Mouse (Mus musculus) olfactory bulb, adult 2 months (tissue): ENCODE results near the gene Wipf3. TPM values are rescaled to one million over a fixed set of nuclear protein-coding genes. Genes with fewer than 3 reads are reported as not detected.
A peak's percentile ranks its signal among the peaks of the same experiment; 100 is the strongest.

ENCODE experiments used
- H3K27ac ChIP-seq: fragments of 200-500 bp; 2 replicates; pipeline ENCODE4 v1.5.1; 2012; ENCODE audit warnings: low read depth, low read length; ENCODE audit not compliant: insufficient read depth
- H3K4me1 ChIP-seq: fragments of 200-500 bp; 2 replicates; pipeline ENCODE4 v1.6.1; 2012; ENCODE audit warnings: low read length; ENCODE audit not compliant: control insufficient read depth, insufficient read depth
- H3K4me3 ChIP-seq: fragments of 200-500 bp; 2 replicates; pipeline ENCODE4 v1.5.1; 2012; ENCODE audit warnings: mild to moderate bottlenecking, low read depth, low read length, moderate library complexity; ENCODE audit not compliant: insufficient read depth
- CTCF ChIP-seq: fragments of 200-500 bp; IDR thresholded peaks from 2 replicates; pipeline ENCODE4 v1.5.1; 2012; ENCODE audit warnings: low read depth, mild to moderate bottlenecking, low read length, moderate library complexity; ENCODE audit not compliant: insufficient read depth
- POLR2A ChIP-seq: fragments of 200-500 bp; IDR thresholded peaks from 2 replicates; pipeline ENCODE4 v1.6.1; 2012; ENCODE audit warnings: mild to moderate bottlenecking, low read depth, low read length, moderate library complexity; ENCODE audit not compliant: insufficient read depth
- WGBS: fragments of 180-500 bp; shearing (Covaris S2); methylation state at CpG from one replicate; pipeline ENCODE4 v1.1.7; 2018; 5-methylcytosine and 5-hydroxymethylcytosine counted together
- polyA plus RNA-seq: library from polyadenylated mRNA; stranded (reverse); fragments of >200 nt; gene quantifications from 2 replicates; pipeline ENCODE4 v1.2.4, GENCODE M21; 2012; ENCODE audit warnings: low replicate concordance; ENCODE audit not compliant: missing spikeins, insufficient read depth, insufficient read length

The Wipf3 gene
- polyA plus RNA-seq, 1 experiment, result not detected

DNA sequence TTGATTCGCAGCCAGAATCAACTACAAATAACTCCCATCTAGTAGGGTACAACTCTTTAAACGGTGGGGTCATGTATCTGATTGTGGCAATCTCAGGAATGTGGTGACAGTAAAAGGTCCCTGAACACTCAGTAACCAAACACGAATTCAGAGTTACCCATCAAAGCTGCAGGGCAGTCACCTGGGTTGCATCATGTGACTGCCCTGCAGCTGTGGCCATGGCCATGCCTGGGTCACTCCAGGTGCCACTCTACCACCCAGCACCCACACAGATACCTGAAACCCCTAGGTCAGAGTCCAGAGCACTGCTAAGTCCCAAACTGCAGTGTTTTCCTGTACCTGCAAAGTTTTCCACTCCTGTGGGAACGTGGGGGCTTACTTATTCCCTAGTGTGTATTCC, 9.1 kb downstream of the Wipf3 start:
- Histone ChIP-seq H3K4me1 (peaks cover 31% of the 10 kb centered on the region), H3K27ac (no peak overlapping the region), H3K4me3 (no peak overlapping the region)
- 79% methylated on average over 4 of the region's 4 CpGs for WGBS
- TF ChIP-seq CTCF (no peak), POLR2A (no peak)

- H3K4me3 ChIP-seq, result no peak overlapping the region
- TF ChIP-seq POLR2A (no peak), CTCF (no peak)
- peaks cover 33% of the 10 kb centered on the region for H3K4me1 ChIP-seq
- WGBS, result 95% methylated on average over 6 of the region's 6 CpGs
- H3K27ac ChIP-seq, result no peak overlapping the region
These were observed 11.3 kb downstream of the Wipf3 start for GRCm38 (mm10) chr6:54440658-54441057.

DNA sequence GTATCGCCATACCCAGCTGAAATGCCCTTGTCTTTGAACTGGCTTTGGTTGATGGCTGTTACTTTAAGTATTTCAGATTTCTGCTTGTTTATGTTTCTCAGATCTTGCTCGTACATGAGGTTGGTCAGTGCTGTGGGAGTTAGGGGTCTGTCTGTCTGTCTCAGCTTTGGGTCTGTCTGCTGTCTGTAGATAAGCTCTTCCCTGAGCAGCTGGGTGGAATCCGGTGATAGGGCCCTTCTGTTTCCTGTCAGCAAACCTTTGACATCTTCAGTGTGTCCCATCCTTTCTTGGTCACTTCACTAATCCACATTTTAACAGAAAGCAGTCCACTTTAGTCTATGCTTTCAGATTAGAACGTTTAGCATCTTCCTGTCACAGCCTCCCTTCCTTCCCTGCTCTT, 14.3 kb downstream of the Wipf3 start:
- TF ChIP-seq POLR2A (no peak), CTCF (no peak)
- 87% methylated on average over 4 of the region's 4 CpGs for WGBS
- Histone ChIP-seq H3K27ac (no peak overlapping the region), H3K4me3 (no peak overlapping the region), H3K4me1 (peaks cover 28% of the 10 kb centered on the region)

- 72% methylated on average over 7 of the region's 7 CpGs for WGBS
- Histone ChIP-seq H3K27ac (no peak overlapping the region), H3K4me1 (peaks cover 26% of the 10 kb centered on the region), H3K4me3 (no peak overlapping the region)
- TF ChIP-seq POLR2A (no peak), CTCF (no peak)
These were observed 14.7 kb downstream of the Wipf3 start for GRCm38 (mm10) chr6:54444086-54444485.

DNA sequence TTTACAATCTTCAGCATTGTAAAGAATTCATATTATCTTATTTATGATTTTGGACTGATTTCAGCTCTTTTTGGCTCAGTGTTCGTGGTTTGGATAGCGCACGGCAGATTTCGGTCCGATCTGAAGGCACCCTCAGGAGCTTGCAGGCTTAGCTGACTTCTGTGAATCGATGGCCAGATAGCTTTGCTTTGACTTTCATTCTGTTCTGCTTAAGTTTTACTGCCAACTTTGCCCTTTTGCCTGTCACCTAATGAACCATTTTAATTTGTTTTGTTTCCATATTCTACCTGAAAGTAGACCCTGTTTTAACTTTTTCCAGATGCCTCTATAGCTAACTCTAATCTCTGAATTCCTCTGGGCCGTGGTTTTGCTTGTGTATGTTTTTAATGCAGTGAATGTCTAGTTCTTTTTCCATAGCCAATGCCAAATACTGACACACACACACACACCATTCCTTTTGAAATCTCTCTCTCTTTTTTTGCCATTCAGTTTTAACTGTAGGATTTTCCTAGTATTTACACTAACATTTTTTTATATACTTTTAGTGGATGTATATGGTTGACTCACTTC, 15.9 kb downstream of the Wipf3 start:
- Histone ChIP-seq H3K27ac (no peak overlapping the region), H3K4me1 (peaks cover 24% of the 10 kb centered on the region), H3K4me3 (no peak overlapping the region)
- WGBS, result 91% methylated on average over 7 of the region's 7 CpGs
- no peak for TF ChIP-seq CTCF
- TF ChIP-seq POLR2A, result no peak

DNA sequence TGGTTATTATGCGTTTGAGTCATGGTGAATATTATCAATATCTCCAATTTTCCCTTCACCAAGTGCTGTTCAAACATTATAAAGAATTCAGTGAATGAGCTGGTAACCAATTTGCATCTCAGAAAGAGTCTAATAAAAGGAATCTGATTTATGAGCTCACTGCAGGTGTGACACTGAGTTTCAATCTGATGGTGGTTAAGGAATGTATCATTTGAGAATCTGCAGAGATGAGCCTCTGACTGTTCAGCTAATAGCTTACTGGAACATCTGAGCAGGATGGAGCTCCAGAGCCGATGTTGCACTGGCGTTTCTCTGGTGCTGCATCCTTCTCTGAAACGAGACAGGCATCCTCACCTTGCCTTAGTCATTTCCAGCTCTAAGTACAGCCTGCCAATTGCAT, 17.9 kb downstream of the Wipf3 start:
- no peak overlapping the region for H3K27ac ChIP-seq
- no peak overlapping the region for H3K4me3 ChIP-seq
- 50% methylated on average over 4 of the region's 4 CpGs for WGBS
- H3K4me1 ChIP-seq, result peaks cover 22% of the 10 kb centered on the region
- TF ChIP-seq POLR2A (no peak), CTCF (no peak)

DNA sequence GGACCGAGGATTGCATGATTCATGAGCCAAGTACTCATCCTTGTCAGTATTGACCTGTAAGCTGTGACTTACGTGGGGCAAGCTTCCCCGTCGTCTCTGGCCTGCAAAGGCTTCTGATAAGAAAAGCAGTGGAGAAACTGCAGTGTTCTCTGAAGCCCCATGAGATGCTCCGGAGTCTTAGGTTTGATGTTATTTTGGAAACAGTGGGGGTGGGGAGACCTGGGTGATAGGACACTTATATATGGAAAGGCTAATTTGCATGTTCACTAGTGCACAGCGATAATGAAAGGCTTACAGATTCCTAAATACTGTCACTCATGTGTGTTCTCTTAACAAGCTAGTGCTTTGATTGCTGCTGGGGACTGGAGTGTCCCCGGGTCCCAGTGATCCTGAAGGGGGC, 30.3 kb downstream of the Wipf3 start:
- Histone ChIP-seq H3K4me3 (no peak overlapping the region), H3K27ac (peak overlapping the region; percentile 42), H3K4me1 (peaks cover 40% of the 10 kb centered on the region)
- TF ChIP-seq CTCF, result no peak
- no peak for TF ChIP-seq POLR2A
- 28% methylated on average over 7 of the region's 7 CpGs for WGBS

DNA sequence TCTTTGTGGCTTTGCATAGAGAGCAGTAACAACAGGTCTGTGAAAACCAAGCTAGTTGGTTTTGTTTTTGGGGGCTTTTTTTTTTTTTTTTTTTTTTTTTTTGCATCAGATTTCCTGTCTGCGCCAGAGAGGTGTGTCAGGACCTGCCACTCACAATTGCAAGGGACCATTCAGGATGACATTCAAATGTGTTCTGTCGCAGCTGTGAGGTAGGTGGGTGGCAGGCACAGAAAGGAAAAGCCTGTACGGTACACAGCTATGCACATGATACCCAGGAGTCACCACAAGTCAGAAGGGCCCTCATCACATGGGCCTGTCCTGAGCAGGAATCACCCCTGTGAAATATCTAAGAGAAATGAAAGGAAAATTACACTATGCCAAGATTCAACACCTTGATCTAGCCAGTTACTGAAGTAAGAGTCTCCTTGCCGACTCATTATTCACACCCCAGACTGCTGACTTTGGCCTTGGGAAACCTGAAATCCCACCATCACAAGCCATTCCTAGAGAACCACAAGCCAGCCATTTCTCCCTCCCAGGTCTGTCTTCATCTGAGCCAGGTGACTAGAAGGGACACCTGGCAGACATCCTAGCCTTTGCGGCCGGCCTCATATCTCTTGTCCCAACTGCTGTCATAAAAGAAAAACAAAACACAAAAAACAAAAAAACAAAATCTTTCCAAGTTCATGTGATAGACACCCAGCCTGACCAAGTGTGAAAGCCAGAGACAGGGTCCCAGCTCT, 30.9 kb downstream of the Wipf3 start:
- WGBS, result 61% methylated on average over 6 of the region's 6 CpGs
- Histone ChIP-seq H3K4me1 (peaks cover 37% of the 10 kb centered on the region), H3K27ac (peak overlapping the region; percentile 42; the same call in 1 of the 2 replicates), H3K4me3 (no peak overlapping the region)
- TF ChIP-seq POLR2A (no peak), CTCF (no peak)

DNA sequence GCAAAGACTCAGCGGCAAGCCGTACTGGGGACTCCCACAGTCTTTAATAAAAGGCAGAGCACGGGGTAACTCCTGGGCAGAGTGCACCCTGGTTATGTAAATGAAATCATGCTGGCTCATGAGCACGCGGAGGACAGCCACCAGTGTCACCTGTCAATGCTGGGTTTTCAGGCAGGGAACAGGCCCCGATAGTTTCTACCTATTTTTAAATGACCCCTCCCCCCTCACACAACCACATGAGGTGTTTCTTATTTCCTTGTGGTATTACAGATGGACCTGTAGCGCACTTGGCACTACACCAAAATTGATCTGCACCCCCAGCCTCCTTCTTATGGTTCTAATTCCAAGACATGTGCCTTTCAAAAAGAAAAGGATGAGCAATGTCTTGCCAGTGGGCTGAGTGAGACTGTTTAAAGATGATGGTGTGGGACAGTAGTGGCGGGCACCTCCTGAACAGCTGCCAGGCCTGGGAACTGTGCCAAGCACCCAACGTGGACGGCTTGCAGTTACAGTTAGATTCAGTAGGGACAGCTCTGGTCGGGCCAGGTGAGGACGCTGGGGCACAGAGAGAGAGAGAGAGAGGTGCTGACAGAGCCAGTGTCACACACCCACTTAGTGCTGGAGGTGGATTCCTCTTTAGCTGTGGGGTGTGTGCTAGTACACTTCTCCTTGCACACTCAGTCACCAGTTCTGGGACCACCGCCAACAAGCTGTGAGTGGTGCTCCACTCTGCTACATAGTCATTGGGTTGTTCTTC, 31.7 kb downstream of the Wipf3 start:
- 55% methylated on average over 13 of the region's 13 CpGs for WGBS
- Histone ChIP-seq H3K27ac (peak overlapping the region; percentile 38; the same call in 1 of the 2 replicates), H3K4me3 (no peak overlapping the region), H3K4me1 (peaks cover 37% of the 10 kb centered on the region)
- no peak for TF ChIP-seq CTCF
- TF ChIP-seq POLR2A, result no peak
